Mouse (Mus musculus) stomach, adult 2 months (tissue): ENCODE measurements around the gene Tpp2. TPM values are rescaled to one million over a fixed set of nuclear protein-coding genes. Genes with fewer than 3 reads are reported as not detected.

ENCODE experiments used
- polyA plus RNA-seq: library from polyadenylated mRNA; depleted of rRNA; stranded (reverse); fragments of >200 nt; gene quantifications from 2 replicates; pipeline ENCODE4 v1.2.3, GENCODE M21; 2012; rRNA removed

The Tpp2 gene
- 2.9 and 4.0 TPM in 2 replicates for polyA plus RNA-seq

DNA sequence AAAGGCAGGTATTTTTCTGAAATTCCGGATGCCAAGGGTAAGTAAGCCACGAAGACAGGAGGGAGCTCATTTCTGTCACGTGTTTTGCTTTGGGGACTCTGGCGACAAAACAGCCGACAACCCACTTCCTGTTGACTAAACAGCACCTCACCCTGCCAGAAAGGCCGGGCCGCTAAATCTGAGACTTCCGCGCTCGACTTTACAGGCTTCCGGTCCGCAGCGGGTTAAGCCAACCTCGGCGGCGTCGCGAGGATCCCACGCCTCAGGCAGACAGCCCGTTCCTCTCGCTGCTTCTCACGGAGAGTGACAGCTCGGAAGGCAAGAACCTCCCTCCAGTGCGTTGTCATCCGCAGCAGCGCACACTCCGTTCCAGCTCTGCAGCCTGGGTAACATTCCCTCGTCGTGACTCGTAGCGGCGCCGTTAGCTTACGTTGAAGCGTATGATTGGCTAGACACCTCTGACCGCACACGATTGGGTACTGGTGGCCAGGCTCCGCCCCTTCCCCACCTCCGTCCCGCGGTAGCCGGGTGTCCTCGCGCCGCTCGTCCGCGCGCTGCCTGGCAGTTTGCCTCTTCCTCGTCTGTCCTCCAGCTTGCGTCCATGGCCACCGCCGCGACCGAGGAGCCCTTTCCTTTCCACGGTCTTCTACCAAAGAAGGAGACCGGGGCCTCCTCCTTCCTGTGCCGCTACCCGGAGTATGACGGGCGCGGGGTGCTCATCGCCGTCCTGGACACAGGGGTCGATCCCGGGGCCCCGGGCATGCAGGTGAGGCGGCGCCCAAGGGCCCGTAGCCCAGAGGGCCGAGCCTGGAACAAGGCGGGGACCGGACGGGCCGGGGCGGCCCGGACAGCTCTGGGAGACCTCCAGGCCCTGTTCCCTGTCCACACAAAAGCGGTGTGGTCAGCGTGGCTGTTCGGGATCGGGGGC, at the start of gene Tpp2:
Gene Tpp2 (plus strand): TSS at position 160 of the 928 bp plus-strand sequence.

DNA sequence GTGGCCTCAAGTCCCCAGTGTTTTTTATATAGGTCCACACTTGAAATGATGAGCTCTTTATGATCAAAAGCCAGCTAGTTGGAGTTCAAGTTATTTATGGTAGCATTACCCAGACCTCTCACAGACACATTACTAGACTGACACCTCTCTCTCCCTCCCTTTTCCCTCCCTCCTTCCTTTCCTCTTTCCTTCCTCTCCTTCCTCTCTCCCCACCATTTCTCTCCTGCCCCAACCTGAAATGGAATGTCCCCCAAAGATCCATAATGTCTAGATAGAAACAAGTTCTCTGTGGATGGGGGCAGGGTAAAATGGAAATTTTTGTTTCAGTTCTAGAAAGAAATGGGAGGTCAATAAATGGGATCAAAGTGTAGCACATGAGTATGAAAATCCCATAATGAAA, 86.5 kb downstream of the Tpp2 start, which contains the start of gene Mettl21c:
Gene Mettl21c (minus strand): TSS at position 101 of the 400 bp plus-strand sequence.

Other genes with a start within 250 kb of the Tpp2 start
- gene 1500015O10Rik, start 203.0 kb upstream of the Tpp2 start, polyA plus RNA-seq: 0.22 and 0.25 TPM in 2 replicates
- 2.3 and 3.2 TPM in 2 replicates for gene Uxs1, start 105.8 kb upstream of the Tpp2 start, polyA plus RNA-seq
- gene Mettl21c, start 86.4 kb downstream of the Tpp2 start, polyA plus RNA-seq: not detected in 2 replicates
- gene Gm8251, start 128.3 kb downstream of the Tpp2 start, polyA plus RNA-seq: not detected in 2 replicates
- gene Tex30, start 168.8 kb downstream of the Tpp2 start, polyA plus RNA-seq: 1.2 and 1.5 TPM in 2 replicates
- gene Kdelc1, start 185.2 kb downstream of the Tpp2 start, polyA plus RNA-seq: 6.1 and 9.2 TPM in 2 replicates
- gene Bivm, start 185.3 kb downstream of the Tpp2 start, polyA plus RNA-seq: 3.5 and 4.1 TPM in 2 replicates
- 0.39 and 0.70 TPM in 2 replicates for gene Ercc5, start 214.1 kb downstream of the Tpp2 start, polyA plus RNA-seq